Mouse (Mus musculus) embryonic facial prominence, embryonic 12.5 days (tissue): ENCODE data around the gene Zfp277. TPM values are rescaled to one million over a fixed set of nuclear protein-coding genes. Genes with fewer than 3 reads are reported as not detected.

Source experiments
- ATAC-seq: fragments of 200-750 bp; cut with Nextera tagmentation; 2 replicates; pipeline ENCODE4 v1.8.0; 2017; ENCODE audit not compliant: insufficient number of reproducible peaks, insufficient read depth, low FRiP score, low TSS enrichment
- H3K27ac ChIP-seq: fragments of 300-500 bp; sonication (generic); 2 replicates; pipeline ENCODE4 v1.5.1; 2016; ENCODE audit warnings: mild to moderate bottlenecking
- H3K27me3 ChIP-seq: fragments of 300-500 bp; sonication (generic); 2 replicates; pipeline ENCODE4 v1.6.1; 2016; ENCODE audit warnings: mild to moderate bottlenecking, moderate library complexity
- H3K36me3 ChIP-seq: fragments of 300-500 bp; sonication (generic); 2 replicates; pipeline ENCODE4 v1.6.1; 2016; ENCODE audit warnings: mild to moderate bottlenecking
- H3K4me1 ChIP-seq: fragments of 300-500 bp; sonication (generic); 2 replicates; pipeline ENCODE4 v1.6.1; 2016
- H3K4me2 ChIP-seq: fragments of 300-500 bp; sonication (generic); replicated peaks from 2 replicates; pipeline ENCODE4 v1.6.1; 2016; ENCODE audit warnings: mild to moderate bottlenecking, moderate library complexity
- H3K4me3 ChIP-seq: fragments of 300-500 bp; sonication (generic); 2 replicates; pipeline ENCODE4 v1.5.1; 2016; ENCODE audit warnings: mild to moderate bottlenecking
- H3K9ac ChIP-seq: fragments of 300-500 bp; sonication (generic); 2 replicates; pipeline ENCODE4 v1.6.1; 2016; ENCODE audit warnings: mild to moderate bottlenecking, moderate library complexity
- H3K9me3 ChIP-seq: fragments of 300-500 bp; sonication (generic); 2 replicates; pipeline ENCODE4 v1.6.1; 2016; ENCODE audit warnings: mild to moderate bottlenecking, moderate library complexity
- WGBS: fragments of 180-500 bp; shearing (Covaris S2); methylation state at CpG from one replicate; pipeline ENCODE4 v1.1.7; 2016; 5-methylcytosine and 5-hydroxymethylcytosine counted together
- polyA plus RNA-seq: library from polyadenylated mRNA; unstranded; fragments of >200 nt; fragmentation: Nextera tagmentation; extraction: Ambion mirVana; gene quantifications from 2 replicates; pipeline ENCODE4 v1.2.1, GENCODE M21; 2016

Gene Zfp277
- polyA plus RNA-seq, 1 experiment from 2014 or later: 38.2 TPM

DNA sequence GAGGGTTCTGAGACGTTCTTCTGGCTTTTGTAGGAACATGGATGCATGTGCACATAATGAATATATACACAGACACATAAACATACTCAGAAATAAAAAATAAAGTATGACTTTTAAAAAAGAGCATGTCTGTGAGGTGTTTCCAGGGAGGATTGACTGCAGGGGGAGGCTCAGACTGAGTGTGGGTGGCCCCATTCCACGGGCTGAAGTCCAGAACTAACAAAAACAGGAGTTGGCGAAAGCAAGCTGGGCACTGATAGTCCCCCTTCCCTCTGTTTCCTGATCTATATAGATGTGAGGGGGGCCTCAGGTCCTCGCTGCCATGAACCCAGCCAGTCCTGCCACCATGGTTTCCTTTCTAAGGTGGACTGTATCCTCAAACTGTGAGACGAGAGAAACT is 57.9 kb downstream of the Zfp277 start:
- Histone ChIP-seq H3K27ac (no peak overlapping the region), H3K9ac (no peak overlapping the region), H3K9me3 (no peaks in the 10 kb centered on the region), H3K36me3 (no peaks in the 10 kb centered on the region), H3K27me3 (no peaks in the 10 kb centered on the region), H3K4me3 (no peak overlapping the region), H3K4me1 (peaks cover 5% of the 10 kb centered on the region; the same call in 1 of the 2 replicates), H3K4me2 (no peak overlapping the region)
- 45% methylated on average over 5 of the region's 5 CpGs for WGBS
- ATAC-seq: no peak

DNA sequence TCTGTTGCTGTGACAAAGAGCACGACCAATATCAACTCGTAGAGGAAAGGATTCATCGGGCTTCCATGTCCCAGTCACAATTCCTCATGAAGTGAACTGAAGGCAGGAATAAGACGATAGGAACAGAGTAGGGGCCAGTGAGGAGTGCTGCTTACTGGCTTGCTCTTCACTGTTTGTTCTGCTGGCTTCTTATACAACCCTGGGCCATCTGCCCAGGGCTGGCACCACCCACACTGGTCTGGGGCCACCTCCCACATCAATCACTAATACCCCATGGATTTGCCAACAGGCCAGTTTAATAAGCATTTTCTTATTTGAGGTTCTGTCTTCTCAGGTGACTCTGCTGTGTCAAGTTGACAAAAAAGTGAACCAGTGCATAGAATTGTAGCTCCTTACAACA is 60.4 kb downstream of the Zfp277 start:
- 93% methylated on average over 4 of the region's 4 CpGs for WGBS
- no peak overlapping the region for H3K4me2 ChIP-seq
- no peak overlapping the region for H3K27ac ChIP-seq
- no peak for ATAC-seq
- no peaks in the 10 kb centered on the region for H3K36me3 ChIP-seq
- H3K4me3 ChIP-seq: no peak overlapping the region
- peaks cover 5% of the 10 kb centered on the region; the same call in 1 of the 2 replicates for H3K4me1 ChIP-seq
- H3K9me3 ChIP-seq: no peaks in the 10 kb centered on the region
- H3K27me3 ChIP-seq: no peaks in the 10 kb centered on the region
- no peak overlapping the region for H3K9ac ChIP-seq

DNA sequence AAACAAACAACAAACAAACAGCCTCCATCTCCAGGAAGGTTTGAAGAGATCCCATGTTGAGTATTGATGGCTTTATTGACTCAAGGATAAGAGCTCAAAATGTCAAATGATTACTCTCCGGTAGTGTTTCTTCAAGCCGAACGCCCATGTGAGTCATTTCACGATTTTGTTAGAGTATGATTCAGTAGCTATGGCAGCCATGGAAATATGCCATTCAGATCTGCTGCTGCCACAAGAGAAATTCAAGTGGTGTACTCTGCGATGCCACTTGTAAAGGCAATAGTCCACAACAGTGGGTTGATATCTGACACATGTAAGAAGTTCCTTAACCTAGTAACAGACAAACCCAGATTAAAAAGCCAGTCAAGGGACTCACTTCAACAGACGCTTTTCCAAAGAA is 62.0 kb downstream of the Zfp277 start:
- Histone ChIP-seq H3K27me3 (no peaks in the 10 kb centered on the region), H3K4me3 (no peak overlapping the region), H3K9ac (no peak overlapping the region), H3K9me3 (no peaks in the 10 kb centered on the region), H3K36me3 (no peaks in the 10 kb centered on the region), H3K4me1 (peaks cover 5% of the 10 kb centered on the region; the same call in 1 of the 2 replicates), H3K4me2 (no peak overlapping the region), H3K27ac (no peak overlapping the region)
- 92% methylated on average over 6 of the region's 6 CpGs for WGBS
- ATAC-seq: no peak

DNA sequence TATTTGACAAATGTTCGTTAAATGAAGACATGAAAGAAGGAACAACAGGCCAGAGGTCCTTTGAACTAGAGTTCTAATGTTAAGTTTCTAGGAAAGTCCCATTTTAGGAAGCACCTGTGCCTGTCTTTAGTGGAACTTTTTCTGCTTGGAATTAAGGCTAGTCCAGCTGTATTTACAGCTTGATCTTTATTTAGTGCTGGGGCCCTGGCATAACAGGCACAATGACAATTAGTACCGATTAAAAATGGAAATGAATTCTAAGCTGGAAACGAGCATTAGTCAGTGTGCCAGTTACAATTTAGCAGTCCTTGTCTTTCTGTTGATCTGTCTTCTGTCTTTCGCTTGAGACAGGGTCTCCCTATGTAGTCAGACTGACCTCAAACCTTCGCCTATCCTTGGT is 63.2 kb downstream of the Zfp277 start:
- H3K36me3 ChIP-seq: no peaks in the 10 kb centered on the region
- no peak overlapping the region for H3K9ac ChIP-seq
- H3K4me1 ChIP-seq: peaks cover 1% of the 10 kb centered on the region; the same call in 1 of the 2 replicates
- H3K27ac ChIP-seq: no peak overlapping the region
- H3K9me3 ChIP-seq: no peaks in the 10 kb centered on the region
- 92% methylated on average over 5 of the region's 5 CpGs for WGBS
- no peak overlapping the region for H3K4me2 ChIP-seq
- ATAC-seq: no peak
- no peaks in the 10 kb centered on the region for H3K27me3 ChIP-seq
- H3K4me3 ChIP-seq: no peak overlapping the region

DNA sequence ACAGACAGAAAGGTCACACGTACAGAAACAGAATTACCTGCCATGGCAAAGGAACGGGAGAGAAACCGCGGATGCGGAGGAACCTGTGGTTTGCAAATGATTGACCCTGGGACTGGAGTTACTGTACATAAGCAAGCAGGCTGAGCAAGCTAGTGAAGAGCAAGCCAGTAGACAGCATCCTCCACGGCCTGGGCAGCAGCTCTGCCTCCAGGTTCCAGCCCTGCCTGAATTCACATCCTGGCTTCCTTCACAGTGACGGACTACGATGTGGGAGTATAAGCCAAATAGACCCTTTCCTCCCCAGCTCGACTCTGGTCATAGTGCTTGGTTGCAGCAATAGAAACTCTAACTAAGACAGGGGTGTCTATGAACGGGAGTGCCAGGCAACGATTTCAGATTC is 63.9 kb downstream of the Zfp277 start:
- H3K36me3 ChIP-seq: no peaks in the 10 kb centered on the region
- no peaks in the 10 kb centered on the region for H3K9me3 ChIP-seq
- no peaks in the 10 kb centered on the region for H3K4me1 ChIP-seq
- H3K27me3 ChIP-seq: no peaks in the 10 kb centered on the region
- H3K27ac ChIP-seq: no peak overlapping the region
- H3K9ac ChIP-seq: no peak overlapping the region
- H3K4me2 ChIP-seq: no peak overlapping the region
- ATAC-seq: no peak
- no peak overlapping the region for H3K4me3 ChIP-seq
- 93% methylated on average over 11 of the region's 11 CpGs for WGBS

DNA sequence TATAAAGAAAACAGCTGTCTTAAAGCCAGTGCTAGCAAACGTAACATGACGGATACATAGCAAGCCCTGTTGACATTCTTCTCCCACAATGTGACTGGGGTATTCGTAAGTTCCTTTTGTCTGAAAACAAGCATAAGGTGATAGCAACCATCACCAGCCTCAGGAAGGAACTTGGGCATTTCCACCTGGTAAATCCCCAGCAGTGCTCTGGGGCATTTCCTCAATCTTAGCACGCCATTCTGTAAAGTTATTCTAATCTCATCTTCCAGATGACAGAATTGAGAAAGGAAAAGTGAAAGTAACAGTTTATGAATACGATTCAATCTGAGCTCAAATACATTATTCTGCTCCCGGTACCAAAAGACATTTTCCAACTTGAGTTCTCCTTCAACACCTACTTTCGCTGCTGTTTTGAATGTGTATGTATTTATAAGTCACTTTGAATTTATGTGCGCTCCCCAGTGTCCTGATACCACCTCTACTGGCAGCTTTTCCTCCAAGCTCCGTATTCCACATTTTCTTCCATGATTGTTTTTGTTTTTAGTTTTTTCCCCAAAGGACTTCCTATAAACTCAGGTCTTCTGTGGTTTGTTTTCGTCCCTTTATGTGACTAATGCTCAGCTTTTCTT is 64.4 kb downstream of the Zfp277 start:
- no peaks in the 10 kb centered on the region for H3K36me3 ChIP-seq
- WGBS: 90% methylated on average over 10 of the region's 10 CpGs

DNA sequence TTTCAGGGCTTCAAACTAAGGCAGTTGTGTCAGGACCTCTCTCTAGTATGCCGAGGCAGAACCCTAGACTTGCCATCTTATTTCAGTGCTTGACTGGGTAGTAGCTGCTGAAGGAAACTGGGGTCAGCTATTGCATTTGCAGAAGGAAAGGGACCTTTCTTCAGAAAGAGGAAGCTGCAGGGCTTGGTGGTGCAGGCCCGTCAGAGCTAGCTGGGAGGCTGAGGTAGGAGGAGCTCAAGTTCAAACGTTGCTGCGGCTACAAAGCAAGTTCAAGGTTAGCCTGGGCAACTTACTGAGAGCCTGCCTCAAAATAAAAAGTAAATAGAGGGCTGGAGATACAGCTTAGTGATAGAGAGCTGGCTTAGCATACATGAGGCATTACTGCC is 66.2 kb downstream of the Zfp277 start:
- no peak for ATAC-seq
- H3K36me3 ChIP-seq: no peaks in the 10 kb centered on the region
- H3K9ac ChIP-seq: no peak overlapping the region
- H3K27ac ChIP-seq: no peak overlapping the region
- H3K4me2 ChIP-seq: no peak overlapping the region
- no peaks in the 10 kb centered on the region for H3K27me3 ChIP-seq
- WGBS: 83% methylated on average over 4 of the region's 4 CpGs
- H3K4me1 ChIP-seq: no peaks in the 10 kb centered on the region
- H3K4me3 ChIP-seq: no peak overlapping the region
- no peaks in the 10 kb centered on the region for H3K9me3 ChIP-seq

More for the DNA sequence above, 64.4 kb downstream of the Zfp277 start:
- no peaks in the 10 kb centered on the region for H3K27me3 ChIP-seq
- H3K9me3 ChIP-seq: no peaks in the 10 kb centered on the region
- no peak overlapping the region for H3K27ac ChIP-seq
- ATAC-seq: no peak
- H3K4me1 ChIP-seq: no peaks in the 10 kb centered on the region
- no peak overlapping the region for H3K4me3 ChIP-seq
- no peak overlapping the region for H3K4me2 ChIP-seq
- no peak overlapping the region for H3K9ac ChIP-seq

DNA sequence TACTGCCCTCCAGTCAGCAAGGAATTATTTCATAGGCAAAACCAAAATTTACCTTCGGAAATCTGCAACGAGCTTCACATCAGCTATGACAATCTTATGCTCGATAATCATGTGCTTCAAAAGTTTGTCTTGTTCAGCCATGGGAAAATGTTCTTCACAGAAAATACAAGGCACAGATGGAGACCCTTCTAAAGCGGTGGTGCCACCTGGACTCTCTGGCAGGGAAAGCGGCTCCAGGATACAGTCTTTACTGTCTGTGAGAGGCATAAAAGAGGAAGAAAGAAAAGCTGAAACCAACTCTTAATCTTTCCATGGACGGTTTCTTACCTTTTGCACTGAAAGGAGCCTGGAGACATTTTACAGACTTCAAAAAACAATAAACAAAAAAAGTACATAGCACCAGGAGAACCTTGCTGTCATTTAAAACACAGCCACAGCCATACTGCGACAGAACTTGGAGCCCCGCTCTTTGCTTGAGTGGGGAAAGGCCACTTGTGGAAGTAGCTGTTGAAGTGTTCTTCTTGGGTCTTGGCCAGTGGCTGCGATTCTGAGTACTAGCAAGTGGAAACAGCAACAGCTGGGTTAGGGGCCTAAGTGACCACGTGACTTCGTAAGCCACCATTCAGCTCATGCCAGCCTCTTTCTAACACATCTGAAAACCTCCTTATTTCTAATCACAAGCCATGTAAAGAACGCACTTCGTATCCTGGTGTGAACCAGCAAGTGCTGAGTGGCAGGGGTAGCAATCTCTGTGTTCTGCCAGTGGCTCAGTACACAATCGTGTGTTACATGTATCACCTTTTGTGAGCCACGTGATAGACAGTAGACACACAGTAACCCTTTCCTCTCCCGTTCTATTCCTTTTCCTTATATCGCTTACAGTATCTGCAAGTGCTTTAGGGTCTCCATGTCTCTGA is 66.8 kb downstream of the Zfp277 start:
- Histone ChIP-seq H3K36me3 (no peaks in the 10 kb centered on the region), H3K4me2 (no peak overlapping the region), H3K27ac (no peak overlapping the region), H3K27me3 (no peaks in the 10 kb centered on the region), H3K4me3 (no peak overlapping the region), H3K9ac (no peak overlapping the region), H3K9me3 (no peaks in the 10 kb centered on the region), H3K4me1 (no peaks in the 10 kb centered on the region)
- ATAC-seq: no peak
- 90% methylated on average over 17 of the region's 17 CpGs for WGBS

DNA sequence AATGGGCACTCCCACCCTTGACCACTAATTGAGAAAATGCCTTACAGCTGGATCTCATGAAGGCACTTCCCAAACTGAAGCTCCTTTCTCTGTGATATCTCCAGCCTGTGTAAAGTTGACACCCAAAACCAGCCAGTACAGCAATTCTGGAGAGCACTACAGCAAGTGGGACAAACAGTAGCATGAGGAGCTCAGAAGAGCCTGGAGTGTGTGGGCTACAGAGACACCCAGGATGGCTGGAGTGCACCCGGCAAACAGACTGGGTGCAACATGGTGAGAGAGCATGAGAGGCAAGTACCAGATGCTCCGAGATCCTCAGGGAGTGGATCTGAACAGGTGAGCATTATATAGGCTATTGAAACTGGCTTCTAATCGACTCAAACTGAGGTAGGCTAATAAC is 93.8 kb downstream of the Zfp277 start:
- H3K4me3 ChIP-seq: no peak overlapping the region
- H3K36me3 ChIP-seq: no peaks in the 10 kb centered on the region
- no peak overlapping the region for H3K4me2 ChIP-seq
- no peak overlapping the region for H3K9ac ChIP-seq
- no peak for ATAC-seq
- H3K4me1 ChIP-seq: no peaks in the 10 kb centered on the region
- H3K27me3 ChIP-seq: no peaks in the 10 kb centered on the region
- 89% methylated on average over 3 of the region's 3 CpGs for WGBS
- H3K27ac ChIP-seq: no peak overlapping the region
- H3K9me3 ChIP-seq: no peaks in the 10 kb centered on the region

DNA sequence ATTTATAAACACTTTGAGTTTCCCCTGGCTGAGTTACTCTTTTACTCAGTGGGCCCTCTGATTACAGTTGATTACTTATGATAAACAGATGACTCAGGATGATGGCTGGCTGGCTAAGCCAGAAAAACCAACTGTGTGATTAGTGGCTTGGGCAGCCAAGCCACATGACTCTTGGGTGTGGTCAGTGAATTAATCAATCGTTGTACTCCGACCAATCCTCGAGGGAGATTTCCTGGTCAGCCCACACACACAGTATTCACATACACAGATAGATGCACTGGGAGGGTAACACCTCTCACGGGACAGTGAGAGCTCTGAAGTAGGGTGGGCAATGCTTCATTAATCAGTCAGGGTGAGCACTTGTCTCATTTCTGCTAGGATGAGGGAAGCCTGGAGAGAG is 97.5 kb downstream of the Zfp277 start:
- Histone ChIP-seq H3K4me2 (no peak overlapping the region), H3K4me3 (no peak overlapping the region), H3K4me1 (no peaks in the 10 kb centered on the region), H3K9me3 (no peaks in the 10 kb centered on the region), H3K27me3 (no peaks in the 10 kb centered on the region), H3K36me3 (no peaks in the 10 kb centered on the region), H3K9ac (no peak overlapping the region), H3K27ac (no peak overlapping the region)
- 68% methylated on average over 4 of the region's 4 CpGs for WGBS
- no peak for ATAC-seq

DNA sequence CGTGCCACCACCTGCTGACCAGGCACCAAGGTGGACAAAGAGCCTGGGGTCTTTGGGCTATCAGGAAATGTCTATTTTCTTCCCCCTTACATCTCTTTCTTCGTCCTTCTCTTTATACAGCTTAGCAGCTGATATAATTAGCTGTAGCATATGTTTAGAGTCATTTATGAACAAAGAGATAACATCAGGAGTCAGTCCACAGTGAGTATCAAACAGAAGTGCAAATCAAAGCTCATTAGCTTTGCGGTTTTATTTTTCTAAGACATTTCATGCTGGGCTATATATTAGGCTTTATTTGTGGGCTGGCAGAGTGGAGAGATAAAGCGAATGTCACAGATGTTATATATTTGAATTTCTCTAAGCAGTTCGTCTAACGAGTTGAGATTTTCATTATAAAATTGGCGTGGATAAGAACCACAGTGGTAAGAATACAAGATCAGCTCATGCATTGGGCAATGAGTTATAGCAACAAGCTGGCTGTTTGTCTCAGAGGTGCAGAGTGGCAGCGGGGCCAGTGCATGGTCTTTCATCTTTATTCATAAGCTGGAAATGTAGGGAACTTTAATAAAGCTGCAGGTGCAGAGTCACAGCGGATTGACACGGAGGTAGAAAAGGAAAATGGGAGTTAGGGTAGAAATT is 98.5 kb downstream of the Zfp277 start:
- H3K36me3 ChIP-seq: no peaks in the 10 kb centered on the region
- WGBS: 74% methylated on average over 10 of the region's 10 CpGs
- ATAC-seq: no peak
- H3K27ac ChIP-seq: no peak overlapping the region
- no peak overlapping the region for H3K9ac ChIP-seq
- no peaks in the 10 kb centered on the region for H3K9me3 ChIP-seq
- H3K4me2 ChIP-seq: no peak overlapping the region
- no peak overlapping the region for H3K4me3 ChIP-seq
- H3K27me3 ChIP-seq: no peaks in the 10 kb centered on the region
- no peaks in the 10 kb centered on the region for H3K4me1 ChIP-seq

DNA sequence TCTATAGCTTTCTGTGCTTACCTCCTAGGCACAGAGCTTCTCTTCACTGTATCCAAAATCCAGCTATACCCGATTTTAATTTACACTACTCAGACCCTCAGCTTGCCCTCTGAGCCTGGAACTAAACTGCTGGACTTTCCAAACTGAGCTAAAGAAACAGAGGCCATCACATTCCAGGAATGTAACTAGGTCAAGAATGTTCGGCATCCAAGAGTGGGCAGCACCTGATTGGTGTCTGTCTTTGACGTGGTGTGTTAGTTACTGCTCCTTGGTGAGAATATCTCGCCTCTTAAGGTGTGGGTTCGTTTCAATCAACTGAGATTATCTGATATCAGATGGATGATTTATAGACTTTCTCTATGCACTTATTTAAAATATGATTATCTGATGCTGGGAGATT is 104.3 kb downstream of the Zfp277 start:
- Histone ChIP-seq H3K4me2 (no peak overlapping the region), H3K9ac (no peak overlapping the region), H3K27ac (no peak overlapping the region), H3K4me3 (no peak overlapping the region), H3K4me1 (no peaks in the 10 kb centered on the region), H3K27me3 (no peaks in the 10 kb centered on the region), H3K36me3 (no peaks in the 10 kb centered on the region), H3K9me3 (no peaks in the 10 kb centered on the region)
- no peak for ATAC-seq
- 55% methylated on average over 5 of the region's 5 CpGs for WGBS
